ENCODE assay signal across 11 mouse cellular contexts in the genomic region with DNA sequence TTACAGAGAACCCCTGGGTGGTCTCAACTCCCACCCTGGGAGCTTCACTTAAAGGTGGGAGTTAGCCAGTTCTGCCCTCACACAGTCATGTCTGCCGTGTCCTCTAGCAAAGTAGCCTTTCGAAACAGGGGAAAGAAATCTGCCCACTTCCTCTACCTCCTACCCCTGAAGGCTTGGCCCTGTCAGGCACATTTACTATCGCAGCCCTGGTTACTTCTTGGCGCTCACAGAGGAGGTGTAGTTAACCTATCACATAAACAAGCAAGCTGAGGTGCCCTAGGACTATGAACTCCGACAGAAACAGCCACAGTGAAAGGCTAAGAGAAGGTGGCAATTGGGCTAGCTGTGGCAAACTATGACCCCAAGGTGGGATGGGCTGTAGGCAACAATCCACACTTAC.
DNase-seq lines count a peak whose midpoint lies in the region; ATAC-seq and TF ChIP-seq lines count a peak whose summit lies in the region.
"Had no signal": no experiment of that assay in that cellular context is flagged by ENCODE, and none has a peak within 500 bp of the region (broad histone marks: within the 10 kb centered on the region; RNA-seq: fewer than 3 reads in every experiment).

No protein-coding gene starts in this region.

- peak overlapping the region; percentile 72 for H3K27ac ChIP-seq in heart, embryonic 11.5 days (ENCODE audit: low read depth, low read length)
- peak overlapping the region; percentile 81 for H3K27ac ChIP-seq in lung, embryonic 15.5 days
- H3K27ac ChIP-seq in embryonic facial prominence, embryonic 15.5 days (replicated peaks): peak overlapping the region; percentile 61
- H3K27ac ChIP-seq: hindbrain, embryonic 15.5 days had no signal

- TF ChIP-seq CTCF in lung, adult 2 months (IDR thresholded peaks at IDR 0.05; ENCODE audit: insufficient read depth, low read length): no peak

- H3K4me2 ChIP-seq in heart, embryonic 11.5 days: peak overlapping the region; percentile 30
- H3K4me2 ChIP-seq in lung, embryonic 15.5 days: no peak overlapping the region
- no peak overlapping the region for H3K4me2 ChIP-seq in embryonic facial prominence, embryonic 15.5 days (replicated peaks)
- H3K4me2 ChIP-seq: hindbrain, embryonic 15.5 days had no signal

- H3K27me3 ChIP-seq in heart, embryonic 11.5 days (ENCODE audit: control insufficient read depth, insufficient read depth, low read length): no peaks in the 10 kb centered on the region
- no peaks in the 10 kb centered on the region for H3K27me3 ChIP-seq in lung, embryonic 15.5 days
- no peaks in the 10 kb centered on the region for H3K27me3 ChIP-seq in embryonic facial prominence, embryonic 15.5 days
- H3K27me3 ChIP-seq: hindbrain, embryonic 15.5 days had no signal

- peaks cover 48% of the 10 kb centered on the region for H3K4me1 ChIP-seq in heart, embryonic 11.5 days (ENCODE audit: control insufficient read depth, insufficient read depth, low read length)
- H3K4me1 ChIP-seq in lung, embryonic 15.5 days: peaks cover 28% of the 10 kb centered on the region
- H3K4me1 ChIP-seq in lung, adult 2 months (ENCODE audit: control insufficient read depth, insufficient read depth, low read length): peaks cover 15% of the 10 kb centered on the region
- H3K4me1 ChIP-seq in embryonic facial prominence, embryonic 15.5 days: peaks cover 28% of the 10 kb centered on the region

- DNase-seq in heart, postnatal 25 days (ENCODE audit: low spot score): no peak
- no peak for DNase-seq in lung, adult 2 months
- no peak for DNase-seq in yolk sac, embryonic 10.5 days (ENCODE audit: low spot score)
- DNase-seq in spleen, adult 18-20 months: no peak
- DNase-seq: cerebellum, adult 9-10 months; left cerebral cortex, postnatal 4 days had no signal

- intact Hi-C loops in heart, postnatal 25 days (cut with DNase I): no loop called here

- H3K36me3 ChIP-seq in heart, embryonic 11.5 days (ENCODE audit: control insufficient read depth, insufficient read depth, low read length): 0 out of 2 replicates have a peak, but pooled peaks cover 7% of the 10 kb centered on the region
- peaks cover 22% of the 10 kb centered on the region; the same call in 1 of the 2 replicates for H3K36me3 ChIP-seq in lung, embryonic 15.5 days
- H3K36me3 ChIP-seq in embryonic facial prominence, embryonic 15.5 days: peaks cover 36% of the 10 kb centered on the region

- peak overlapping the region; percentile 24; the same call in 1 of the 2 replicates for H3K9ac ChIP-seq in heart, embryonic 11.5 days (ENCODE audit: low read depth, low read length)
- H3K9ac ChIP-seq in lung, embryonic 15.5 days: no peak overlapping the region
- no peak overlapping the region for H3K9ac ChIP-seq in embryonic facial prominence, embryonic 15.5 days
- H3K9ac ChIP-seq: hindbrain, embryonic 15.5 days had no signal

- H3K4me3 ChIP-seq in heart, embryonic 11.5 days (ENCODE audit: low read depth, low read length): no peak overlapping the region
- H3K4me3 ChIP-seq in lung, embryonic 15.5 days: no peak overlapping the region
- H3K4me3 ChIP-seq in lung, adult 2 months (replicated peaks; ENCODE audit: extremely low read depth, low read depth, low read length): no peak overlapping the region
- no peak overlapping the region for H3K4me3 ChIP-seq in embryonic facial prominence, embryonic 15.5 days (replicated peaks)
- H3K4me3 ChIP-seq: hindbrain, embryonic 15.5 days had no signal

- no peak for ATAC-seq in heart, embryonic 11.5 days (replicated peaks; ENCODE audit: insufficient number of reproducible peaks, low FRiP score, low TSS enrichment)
- no peak for ATAC-seq in lung, embryonic 15.5 days (ENCODE audit: borderline replicate concordance, extremely low read depth, low FRiP score, low TSS enrichment)
- ATAC-seq in embryonic facial prominence, embryonic 15.5 days (ENCODE audit: insufficient number of reproducible peaks, low FRiP score, low TSS enrichment, low read depth): no peak
- peak; percentile 45 for ATAC-seq in megakaryocyte progenitor cell, adult 5-6 weeks (replicated peaks; ENCODE audit: poor library complexity)

- H3K9me3 ChIP-seq in heart, embryonic 11.5 days (replicated peaks; ENCODE audit: control insufficient read depth, low read length): no peaks in the 10 kb centered on the region
- H3K9me3 ChIP-seq in lung, embryonic 15.5 days: no peaks in the 10 kb centered on the region
- no peaks in the 10 kb centered on the region for H3K9me3 ChIP-seq in embryonic facial prominence, embryonic 15.5 days (replicated peaks)
- H3K9me3 ChIP-seq: hindbrain, embryonic 15.5 days had no signal

- 22% methylated on average over 5 of the region's 5 CpGs for WGBS in heart, embryonic 11.5 days (ENCODE audit: insufficient replicate concordance)
- 40% methylated on average over 5 of the region's 5 CpGs for WGBS in lung, embryonic 15.5 days
- WGBS in lung, adult 2 months: 55% methylated on average over 5 of the region's 5 CpGs
- WGBS in embryonic facial prominence, embryonic 15.5 days: 43% methylated on average over 5 of the region's 5 CpGs

- TF ChIP-seq POLR2A in lung, adult 2 months (IDR thresholded peaks at IDR 0.05; ENCODE audit: borderline replicate concordance, extremely low read depth, low read depth, low read length): no peak
